Mouse (Mus musculus): ENCODE measurements around the gene Npat.

Gene Npat

DNA sequence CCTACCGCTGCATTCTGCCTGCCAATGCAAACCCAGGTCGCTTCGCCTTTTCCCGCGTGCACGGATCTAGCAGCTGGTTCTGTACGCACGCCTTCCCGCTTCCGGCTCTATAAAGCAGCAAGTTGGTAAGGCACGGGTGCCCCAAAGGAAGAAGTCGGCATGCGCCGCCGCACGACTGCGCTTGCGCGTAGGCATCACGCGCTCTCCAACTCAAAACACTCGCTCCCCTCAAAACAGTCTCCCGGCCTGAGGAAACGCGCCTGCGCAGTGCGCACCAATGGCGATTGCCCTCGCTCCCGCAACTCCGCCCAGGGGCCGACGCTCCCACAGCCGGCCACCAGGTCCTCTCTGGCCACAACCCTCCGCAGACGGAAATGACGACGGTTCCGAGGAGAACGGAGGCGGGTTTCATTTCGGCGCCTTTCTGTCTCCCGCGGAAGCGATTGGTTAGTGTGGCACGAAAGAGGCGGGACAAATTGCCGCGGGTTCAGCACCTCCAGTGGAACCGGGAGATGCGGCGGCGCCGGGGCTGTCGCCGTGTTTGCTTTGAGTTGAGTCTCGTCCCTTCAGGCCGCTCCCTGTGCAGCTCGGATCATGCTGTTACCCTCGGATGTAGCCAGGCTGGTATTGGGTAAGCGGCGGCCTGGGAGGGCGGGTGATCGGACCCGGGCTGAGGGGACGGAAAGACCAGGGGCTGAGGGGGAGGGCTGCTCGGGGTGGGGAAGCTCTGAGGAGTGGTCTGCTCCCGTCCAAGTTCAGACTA, at the start of gene Npat, which contains the start of gene Atm:
Gene Npat, plus strand, starts transcription at position 490 of the 763 bp plus-strand sequence.
Gene Atm, minus strand, starts transcription at position 183 of the 763 bp plus-strand sequence.
- DNase-seq (ENCODE audit: low spot score in 2 of 2): peak; percentile 94 to 99

- no peak for DNase-seq (ENCODE audit: low spot score in 2 of 2)
Observed at GRCm38 (mm10) chr9:53508053-53508452, 28.8 kb upstream of the Npat start.

GRCm38 (mm10) chr9:53514091-53514490, 22.8 kb upstream of the Npat start:
- no peak for DNase-seq (ENCODE audit: low spot score in 2 of 2)

- no peak for DNase-seq (ENCODE audit: low spot score in 2 of 2)
Observed at GRCm38 (mm10) chr9:53517373-53518009, 19.4 kb upstream of the Npat start.

DNA sequence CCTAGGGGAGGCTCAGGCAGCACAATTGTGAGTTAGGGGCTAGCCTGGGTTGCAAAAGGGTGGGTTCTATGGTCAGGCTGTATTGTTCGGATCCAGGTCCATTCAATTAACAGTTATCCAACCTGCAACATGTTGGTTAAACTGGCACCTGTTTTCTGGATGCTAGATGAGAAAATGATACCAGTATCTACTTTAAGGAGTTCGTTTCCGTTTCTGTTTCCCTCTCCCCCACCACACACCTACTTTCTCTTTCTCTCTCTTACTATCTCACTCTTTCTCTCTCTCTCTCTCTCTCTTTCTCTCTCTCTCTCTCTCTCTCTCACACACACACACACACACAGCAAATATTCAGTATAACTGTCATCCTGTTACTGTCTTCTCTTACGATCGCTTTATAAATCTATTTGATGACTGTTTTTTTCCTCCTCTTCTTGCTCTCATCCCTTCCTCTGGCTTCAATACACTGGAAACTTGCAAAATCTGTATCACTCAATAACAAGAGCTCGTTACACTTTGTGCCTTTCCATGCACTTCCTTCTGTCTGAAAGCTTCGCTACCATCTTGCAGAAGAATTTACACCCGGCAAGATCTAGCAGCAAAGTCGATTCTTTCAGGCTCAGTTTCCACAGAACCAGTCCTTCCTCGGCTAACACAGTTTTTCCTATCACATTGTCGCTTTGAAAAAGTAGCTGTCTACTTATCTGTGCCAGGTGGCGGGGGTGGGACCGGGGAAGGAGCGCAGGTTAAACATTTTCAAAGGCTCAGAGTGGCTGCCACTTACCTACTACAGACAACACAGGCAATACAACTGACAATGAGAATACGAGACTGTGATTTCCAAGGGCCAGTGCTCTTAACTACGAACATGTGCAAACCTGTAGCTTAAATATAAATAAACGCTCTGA, 1.2 kb upstream of the Npat start:
- DNase-seq (ENCODE audit: low spot score in 2 of 2): peak; percentile 18 to 24

DNA sequence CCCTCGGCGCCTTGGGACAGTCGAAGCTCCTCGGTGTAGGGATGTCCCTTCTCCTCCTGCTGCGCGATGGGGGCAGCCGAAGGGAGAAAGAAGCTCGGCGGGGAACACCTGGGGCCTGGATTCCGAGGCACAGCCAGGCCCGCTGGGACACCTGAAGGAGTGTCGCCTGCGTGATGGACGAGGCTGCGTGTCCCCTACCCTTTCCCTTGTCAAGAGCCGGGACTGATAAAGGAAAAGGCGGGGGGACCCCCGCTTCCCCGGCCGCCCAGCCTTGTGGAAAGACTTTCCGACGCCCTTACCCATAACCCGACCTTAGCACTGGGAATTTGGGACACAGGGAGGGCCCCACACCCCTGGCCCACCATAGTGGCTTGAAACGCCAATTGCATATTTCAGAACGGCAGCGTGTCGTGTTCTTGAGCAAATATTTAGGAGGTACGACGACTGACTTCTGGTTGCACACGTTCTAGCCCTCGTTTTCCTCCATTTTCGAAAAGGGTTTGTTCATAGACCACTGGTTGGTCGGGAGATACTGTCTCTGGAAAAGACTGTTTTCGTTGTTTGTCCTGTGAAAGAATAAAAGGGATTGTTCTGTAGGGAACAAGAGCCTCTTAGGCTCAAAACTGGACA, 604 bp downstream of the Npat start:
- no peak for DNase-seq (ENCODE audit: low spot score in 2 of 2)

GRCm38 (mm10) chr9:53570662-53571061, 33.8 kb downstream of the Npat start:
- DNase-seq (ENCODE audit: low spot score in 2 of 2): no peak

DNA sequence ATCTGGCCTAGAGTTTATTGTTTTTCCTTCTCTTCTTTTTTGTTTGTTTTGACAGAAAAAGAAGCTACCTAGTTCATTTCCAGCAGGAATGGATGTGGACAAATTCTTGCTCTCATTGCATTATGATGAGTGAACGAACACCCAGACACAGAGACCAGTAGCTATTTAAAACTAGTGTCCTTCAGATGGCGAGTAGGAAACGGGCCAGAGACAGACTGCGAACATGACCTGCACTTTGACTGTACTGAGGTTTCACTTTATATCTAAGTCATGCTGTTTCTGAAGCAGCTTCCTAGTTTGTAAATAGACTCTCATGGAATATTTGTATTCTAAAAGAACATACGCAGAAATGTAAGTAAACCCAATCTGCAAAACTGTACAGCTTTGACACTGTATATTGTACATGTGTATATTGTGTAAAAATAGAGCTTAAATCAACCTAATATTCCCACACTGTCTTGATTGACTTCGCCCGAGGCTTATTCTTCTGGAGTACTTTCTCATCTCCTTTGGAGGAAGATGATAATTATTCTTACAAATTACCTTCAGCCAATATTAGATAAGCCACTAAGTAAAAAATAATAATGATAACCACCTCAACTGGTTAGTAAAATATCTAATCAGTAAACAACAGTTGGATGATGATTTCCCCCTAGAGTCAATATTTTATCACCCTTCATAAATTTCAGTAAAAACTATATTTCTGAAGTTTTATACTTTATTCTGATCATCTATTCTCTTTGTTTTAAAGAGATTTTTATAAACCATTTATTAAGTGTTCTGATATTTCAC, 35.9 kb downstream of the Npat start:
- DNase-seq (ENCODE audit: low spot score in 2 of 2): no peak

- DNase-seq (ENCODE audit: low spot score in 2 of 2): no peak
Observed at GRCm38 (mm10) chr9:53575721-53576120, 38.9 kb downstream of the Npat start.

GRCm38 (mm10) chr9:53581870-53582269, 45.0 kb downstream of the Npat start:
- DNase-seq (ENCODE audit: low spot score in 2 of 2): no peak

- peak; percentile 75 to 87 for DNase-seq (ENCODE audit: low spot score in 2 of 2)
Observed at GRCm38 (mm10) chr9:53594764-53595163, 57.9 kb downstream of the Npat start.

DNA sequence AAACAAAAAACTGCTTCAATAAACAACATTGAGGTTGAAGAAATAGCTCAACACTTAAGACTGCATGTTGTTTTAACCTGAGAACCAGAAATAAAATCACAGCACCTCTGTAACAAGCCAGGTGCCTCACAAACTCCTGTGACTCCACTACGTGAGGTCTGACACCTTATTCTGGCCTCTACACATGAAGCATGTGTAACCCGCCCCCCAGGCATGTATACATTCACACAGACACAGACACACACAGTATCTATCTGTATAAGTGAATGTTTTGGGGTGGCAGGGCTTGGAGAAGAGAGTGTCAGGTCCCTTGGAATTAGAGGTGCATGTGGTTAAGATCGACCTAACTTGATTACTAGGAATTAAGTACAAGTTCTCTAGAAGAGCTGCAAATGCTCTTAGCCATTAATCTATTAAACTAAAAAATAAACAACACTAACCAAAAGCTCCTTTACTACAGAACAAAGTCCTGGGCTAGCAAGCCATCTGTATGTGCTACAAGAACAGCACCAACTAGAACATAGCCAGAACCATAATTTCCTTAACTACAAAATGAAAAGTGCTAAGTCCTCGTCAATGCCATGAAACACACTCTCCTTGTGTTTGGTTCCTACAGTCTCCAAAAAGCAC, 60.2 kb downstream of the Npat start:
- DNase-seq (ENCODE audit: low spot score in 2 of 2): no peak

- no peak for DNase-seq (ENCODE audit: low spot score in 2 of 2)
Observed at GRCm38 (mm10) chr9:53598631-53599030, 61.8 kb downstream of the Npat start.

DNA sequence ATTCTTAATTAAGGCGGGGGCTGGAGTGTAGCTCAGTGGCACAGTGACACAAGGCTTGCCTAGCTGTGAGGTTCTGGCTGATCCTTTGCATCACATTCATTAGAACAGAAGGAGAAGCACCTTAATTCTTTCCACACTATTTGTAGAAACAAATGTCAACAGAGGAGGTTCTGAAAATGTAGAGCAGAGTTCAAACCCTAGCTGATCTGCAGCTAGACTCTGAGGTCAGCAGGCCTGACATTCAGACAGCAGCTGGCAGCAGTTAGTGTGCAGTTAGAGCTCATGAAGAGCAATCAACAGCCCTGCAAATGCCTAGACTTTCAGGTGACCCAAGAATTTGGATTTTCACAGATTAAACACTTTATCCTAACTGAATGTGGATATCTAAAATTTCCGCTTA, 64.7 kb downstream of the Npat start:
- no peak for DNase-seq (ENCODE audit: low spot score in 2 of 2)

DNA sequence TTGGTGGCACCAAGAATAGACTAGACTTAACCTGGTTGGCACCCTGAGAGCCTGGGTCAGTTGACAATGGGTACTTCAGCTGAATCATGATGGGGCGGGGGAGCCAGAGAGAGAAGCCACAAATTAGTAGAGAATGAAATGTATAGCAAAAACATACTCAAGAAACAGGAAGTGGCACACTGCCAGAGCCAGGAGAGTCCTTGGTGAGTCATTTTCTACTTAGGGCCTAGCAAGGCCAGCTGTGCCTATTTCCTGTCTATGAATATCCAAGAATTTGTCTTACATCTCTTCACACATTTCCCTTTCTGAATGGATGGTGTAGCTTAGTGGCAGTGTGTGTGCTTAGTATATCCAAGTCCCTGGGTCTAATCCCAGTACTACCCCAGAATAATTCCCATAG, 66.5 kb downstream of the Npat start:
- DNase-seq (ENCODE audit: low spot score in 2 of 2): peak in 1 of 2 experiments; percentile 45

GRCm38 (mm10) chr9:53603849-53604248, 67.0 kb downstream of the Npat start:
- no peak for DNase-seq (ENCODE audit: low spot score in 2 of 2)

GRCm38 (mm10) chr9:53604954-53605353, 68.1 kb downstream of the Npat start:
- no peak for DNase-seq (ENCODE audit: low spot score in 2 of 2)

- no peak for DNase-seq (ENCODE audit: low spot score in 2 of 2)
Observed at GRCm38 (mm10) chr9:53607192-53607591, 70.3 kb downstream of the Npat start.

- no peak for DNase-seq (ENCODE audit: low spot score in 2 of 2)
Observed at GRCm38 (mm10) chr9:53607816-53608215, 71.0 kb downstream of the Npat start.

DNA sequence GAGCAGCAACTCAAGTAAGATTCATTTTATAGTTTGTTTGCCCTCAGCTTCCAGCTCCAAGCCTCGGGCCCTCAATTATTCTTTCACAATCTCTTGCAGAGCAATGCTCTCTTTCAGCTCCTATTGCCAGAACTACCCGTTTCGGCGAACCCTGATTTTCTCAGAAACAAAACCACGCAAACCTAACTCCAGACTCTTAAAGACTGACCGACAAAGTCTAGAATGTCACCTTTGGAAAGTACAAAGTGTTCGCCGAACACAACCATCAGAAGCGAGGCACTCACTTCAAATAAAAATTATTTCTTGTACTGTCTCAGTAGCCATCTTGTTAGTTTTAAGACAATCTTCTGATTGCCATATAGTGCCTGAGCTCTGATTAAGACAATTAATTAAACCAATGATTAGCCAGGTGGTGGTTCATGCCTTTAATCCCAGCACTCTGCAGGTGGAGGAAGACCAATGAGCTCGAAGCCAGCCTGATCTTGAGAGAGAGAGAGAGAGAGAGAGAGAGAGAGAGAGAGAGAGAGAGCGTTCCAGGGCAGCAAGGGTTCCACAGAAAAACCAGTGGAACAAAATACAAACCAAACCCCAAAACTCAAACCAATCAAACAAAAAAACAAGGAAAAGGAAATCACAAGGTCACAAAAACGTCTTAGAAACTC, 72.6 kb downstream of the Npat start:
- DNase-seq (ENCODE audit: low spot score in 2 of 2): no peak

Data from spleen, postnatal 10 days (tissue).